Mouse (Mus musculus) lung, embryonic 14.5 days (tissue): ENCODE data around the gene Dyrk1a. TPM values are rescaled to one million over a fixed set of nuclear protein-coding genes. Genes with fewer than 3 reads are reported as not detected.
A peak's percentile ranks its signal among the peaks of the same experiment; 100 is the strongest.

Experiments
- ATAC-seq: fragments of 200-750 bp; cut with Nextera tagmentation; 2 replicates; pipeline ENCODE4 v1.8.0; 2017; ENCODE audit warnings: mild to moderate bottlenecking, moderate TSS enrichment, moderate library complexity; ENCODE audit not compliant: insufficient read depth
- DNase-seq: peaks from one replicate; pipeline ENCODE4 v3.0.0-alpha.2; 2015
- H3K27ac ChIP-seq: fragments of 300-500 bp; sonication (generic); 2 replicates; pipeline ENCODE4 v1.5.1; 2014; ENCODE audit warnings: low read depth, mild to moderate bottlenecking, moderate library complexity
- H3K27me3 ChIP-seq: fragments of 300-500 bp; sonication (generic); 2 replicates; pipeline ENCODE4 v1.6.1; 2014; ENCODE audit warnings: low read length, control low read depth; ENCODE audit not compliant: insufficient read depth
- H3K36me3 ChIP-seq: fragments of 300-500 bp; sonication (generic); 2 replicates; pipeline ENCODE4 v1.6.1; 2014; ENCODE audit warnings: control low read depth; ENCODE audit not compliant: insufficient read depth
- H3K4me1 ChIP-seq: fragments of 300-500 bp; sonication (generic); 2 replicates; pipeline ENCODE4 v1.6.1; 2014; ENCODE audit warnings: antibody characterized with exemption, control low read depth; ENCODE audit not compliant: insufficient read depth
- H3K4me2 ChIP-seq: fragments of 300-500 bp; sonication (generic); 2 replicates; pipeline ENCODE4 v1.6.1; 2014; ENCODE audit warnings: mild to moderate bottlenecking
- H3K4me3 ChIP-seq: fragments of 300-500 bp; sonication (generic); 2 replicates; pipeline ENCODE4 v1.5.1; 2014; ENCODE audit warnings: low read depth, low read length
- H3K9ac ChIP-seq: fragments of 300-500 bp; sonication (generic); 2 replicates; pipeline ENCODE4 v1.6.1; 2014
- H3K9me3 ChIP-seq: fragments of 300-500 bp; sonication (generic); 2 replicates; pipeline ENCODE4 v1.6.1; 2016; ENCODE audit warnings: low read depth, low read length, control low read depth
- CTCF ChIP-seq: IDR thresholded peaks from 2 replicates; pipeline ENCODE4 v1.5.1; 2016; ENCODE audit warnings: antibody characterized with exemption, low read depth
- WGBS: fragments of 180-500 bp; shearing (Covaris S2); extraction: QIAGEN DNeasy Blood & Tissue Kit; methylation state at CpG from one replicate; pipeline ENCODE4 v1.1.7; 2014; 5-methylcytosine and 5-hydroxymethylcytosine counted together
- polyA plus RNA-seq: library from polyadenylated mRNA; unstranded; fragments of >200 nt; fragmentation: Nextera tagmentation; extraction: Ambion mirVana; gene quantifications from 2 replicates; pipeline ENCODE4 v1.2.1, GENCODE M21; 2014

Gene Dyrk1a
- polyA plus RNA-seq, 1 experiment from 2014 or later: 11.8 TPM

- Histone ChIP-seq H3K36me3 (no peaks in the 10 kb centered on the region), H3K27me3 (no peaks in the 10 kb centered on the region), H3K27ac (no peak overlapping the region), H3K9ac (no peak overlapping the region), H3K9me3 (no peaks in the 10 kb centered on the region), H3K4me3 (no peak overlapping the region), H3K4me2 (no peak overlapping the region), H3K4me1 (no peaks in the 10 kb centered on the region)
- 77% methylated on average over 8 of the region's 8 CpGs for WGBS
- ATAC-seq (no peak), DNase-seq (no peak)
- TF ChIP-seq CTCF: no peak
These were observed 166.9 kb downstream of the Dyrk1a start for GRCm38 (mm10) chr16:94736462-94737358.

- Histone ChIP-seq H3K9me3 (no peaks in the 10 kb centered on the region), H3K4me2 (no peak overlapping the region), H3K36me3 (no peaks in the 10 kb centered on the region), H3K9ac (no peak overlapping the region), H3K27me3 (no peaks in the 10 kb centered on the region), H3K27ac (no peak overlapping the region), H3K4me1 (no peaks in the 10 kb centered on the region), H3K4me3 (no peak overlapping the region)
- ATAC-seq (no peak), DNase-seq (no peak)
- no peak for TF ChIP-seq CTCF
- WGBS: 89% methylated on average over 1 of the region's 1 CpGs
These were observed 167.5 kb downstream of the Dyrk1a start for GRCm38 (mm10) chr16:94737359-94737687.

GRCm38 (mm10) chr16:94743853-94744501, 174.2 kb downstream of the Dyrk1a start:
- Histone ChIP-seq H3K36me3 (no peaks in the 10 kb centered on the region), H3K4me3 (no peak overlapping the region), H3K27ac (peak overlapping the region; percentile 2; the same call in 1 of the 2 replicates), H3K4me1 (no peaks in the 10 kb centered on the region), H3K9ac (no peak overlapping the region), H3K4me2 (peak overlapping the region; percentile 51), H3K9me3 (no peaks in the 10 kb centered on the region), H3K27me3 (no peaks in the 10 kb centered on the region)
- whole genome bisulfite sequencing: 3% methylated on average over 11 of the region's 11 CpGs
- TF ChIP-seq CTCF: peak; percentile 71
- peak; percentile 84 for DNase-seq
- ATAC-seq: peak; percentile 80

- 53% methylated on average over 9 of the region's 9 CpGs for WGBS
- ATAC-seq: no peak
- no peak overlapping the region for H3K27ac ChIP-seq
These were observed 175.2 kb downstream of the Dyrk1a start for GRCm38 (mm10) chr16:94745016-94745415.

More at GRCm38 (mm10) chr16:94745016-94745415, 175.2 kb downstream of the Dyrk1a start:
- no peaks in the 10 kb centered on the region for H3K36me3 ChIP-seq
- DNase-seq: peak; percentile 58
- TF ChIP-seq CTCF: no peak
- H3K4me3 ChIP-seq: no peak overlapping the region
- no peaks in the 10 kb centered on the region for H3K9me3 ChIP-seq
- no peak overlapping the region for H3K9ac ChIP-seq
- H3K4me2 ChIP-seq: no peak overlapping the region
- no peaks in the 10 kb centered on the region for H3K27me3 ChIP-seq
- H3K4me1 ChIP-seq: no peaks in the 10 kb centered on the region

Other genes starting within 250 kb of the Dyrk1a start
- 22.7 and 23.9 TPM in 2 replicates for gene Ripply3, start 241.6 kb upstream of the Dyrk1a start, polyA plus RNA-seq
- 204 and 215 TPM in 2 replicates for gene Ttc3, start 199.4 kb upstream of the Dyrk1a start, polyA plus RNA-seq
- gene Pigp, start 198.2 kb upstream of the Dyrk1a start, polyA plus RNA-seq: 73.2 and 74.0 TPM in 2 replicates
- gene Vps26c, start 43.2 kb upstream of the Dyrk1a start, polyA plus RNA-seq: 54.9 and 63.7 TPM in 2 replicates